Mouse (Mus musculus): ENCODE results near the gene Plek.
"Not testable (repeated sequence)": the region's sequence is repeated elsewhere in the genome, so short reads cannot be mapped to it uniquely, and the experiment has no call there.

Plek gene

GRCm38 (mm10) chr11:17051545-17052475 is at the start of gene Plek, which contains the start of gene Cnrip1:
TSS of gene Plek (minus strand) at chr11:17052381.
TSS of gene Cnrip1 (plus strand) at chr11:17051586.
- DNase-seq (ENCODE audit: low read depth, low spot score): peak; percentile 50
- H3K36me3 ChIP-seq (ENCODE audit: control insufficient read depth, insufficient read depth, low read length, poor library complexity, severe bottlenecking): no peaks in the 10 kb centered on the region

GRCm38 (mm10) chr11:17086106-17086505 is 33.9 kb upstream of the Plek start:
- DNase-seq (ENCODE audit: low read depth, low spot score): no peak
- Histone ChIP-seq H3K27me3 (ENCODE audit: control insufficient read depth, insufficient read depth, low read length, poor library complexity, severe bottlenecking) (no peaks in the 10 kb centered on the region), H3K36me3 (ENCODE audit: control insufficient read depth, insufficient read depth, low read length, poor library complexity, severe bottlenecking) (no peaks in the 10 kb centered on the region)

More at GRCm38 (mm10) chr11:17051545-17052475, at the start of gene Plek, which contains the start of gene Cnrip1:
- no peaks in the 10 kb centered on the region for H3K27me3 ChIP-seq (ENCODE audit: control insufficient read depth, insufficient read depth, low read length, poor library complexity, severe bottlenecking)

GRCm38 (mm10) chr11:17083866-17084265 is 31.7 kb upstream of the Plek start:
- DNase-seq (ENCODE audit: low read depth, low spot score): no peak
- H3K27me3 ChIP-seq (ENCODE audit: control insufficient read depth, insufficient read depth, low read length, poor library complexity, severe bottlenecking): no peaks in the 10 kb centered on the region

GRCm38 (mm10) chr11:17083455-17083854 is 31.3 kb upstream of the Plek start:
- DNase-seq (ENCODE audit: low read depth, low spot score): no peak
- H3K36me3 ChIP-seq (ENCODE audit: control insufficient read depth, insufficient read depth, low read length, poor library complexity, severe bottlenecking): no peaks in the 10 kb centered on the region
- H3K27me3 ChIP-seq (ENCODE audit: control insufficient read depth, insufficient read depth, low read length, poor library complexity, severe bottlenecking): no peaks in the 10 kb centered on the region

More at GRCm38 (mm10) chr11:17083866-17084265, 31.7 kb upstream of the Plek start:
- H3K36me3 ChIP-seq (ENCODE audit: control insufficient read depth, insufficient read depth, low read length, poor library complexity, severe bottlenecking): no peaks in the 10 kb centered on the region

GRCm38 (mm10) chr11:17082953-17083352 is 30.8 kb upstream of the Plek start:
- peak; percentile 37 for DNase-seq (ENCODE audit: low read depth, low spot score)
- Histone ChIP-seq H3K27me3 (ENCODE audit: control insufficient read depth, insufficient read depth, low read length, poor library complexity, severe bottlenecking) (no peaks in the 10 kb centered on the region), H3K36me3 (ENCODE audit: control insufficient read depth, insufficient read depth, low read length, poor library complexity, severe bottlenecking) (no peaks in the 10 kb centered on the region)

GRCm38 (mm10) chr11:17082086-17082485 is 29.9 kb upstream of the Plek start:
- no peaks in the 10 kb centered on the region for H3K36me3 ChIP-seq (ENCODE audit: control insufficient read depth, insufficient read depth, low read length, poor library complexity, severe bottlenecking)
- no peak for DNase-seq (ENCODE audit: low read depth, low spot score)
- no peaks in the 10 kb centered on the region for H3K27me3 ChIP-seq (ENCODE audit: control insufficient read depth, insufficient read depth, low read length, poor library complexity, severe bottlenecking)

GRCm38 (mm10) chr11:17075656-17076055 is 23.5 kb upstream of the Plek start:
- DNase-seq (ENCODE audit: low read depth, low spot score): no peak
- H3K27me3 ChIP-seq (ENCODE audit: control insufficient read depth, insufficient read depth, low read length, poor library complexity, severe bottlenecking): no peaks in the 10 kb centered on the region
- H3K36me3 ChIP-seq (ENCODE audit: control insufficient read depth, insufficient read depth, low read length, poor library complexity, severe bottlenecking): no peaks in the 10 kb centered on the region

GRCm38 (mm10) chr11:17069360-17069759 is 17.2 kb upstream of the Plek start:
- not testable (repeated sequence) for H3K36me3 ChIP-seq (ENCODE audit: control insufficient read depth, insufficient read depth, low read length, poor library complexity, severe bottlenecking)

GRCm38 (mm10) chr11:17052476-17053049 is 382 bp upstream of the Plek start:
- no peaks in the 10 kb centered on the region for H3K27me3 ChIP-seq (ENCODE audit: control insufficient read depth, insufficient read depth, low read length, poor library complexity, severe bottlenecking)
- H3K36me3 ChIP-seq (ENCODE audit: control insufficient read depth, insufficient read depth, low read length, poor library complexity, severe bottlenecking): no peaks in the 10 kb centered on the region
- DNase-seq (ENCODE audit: low read depth, low spot score): no peak

More at GRCm38 (mm10) chr11:17069360-17069759, 17.2 kb upstream of the Plek start:
- not testable (repeated sequence) for H3K27me3 ChIP-seq (ENCODE audit: control insufficient read depth, insufficient read depth, low read length, poor library complexity, severe bottlenecking); DNase-seq (ENCODE audit: low read depth, low spot score)

- no peaks in the 10 kb centered on the region for H3K27me3 ChIP-seq (ENCODE audit: control insufficient read depth, insufficient read depth, low read length, poor library complexity, severe bottlenecking)
- DNase-seq (ENCODE audit: low read depth, low spot score): no peak
Measured at GRCm38 (mm10) chr11:17045806-17046205, 6.4 kb downstream of the Plek start.

GRCm38 (mm10) chr11:17023984-17024383 is 28.2 kb downstream of the Plek start:
- no peaks in the 10 kb centered on the region for H3K36me3 ChIP-seq (ENCODE audit: control insufficient read depth, insufficient read depth, low read length, poor library complexity, severe bottlenecking)
- H3K27me3 ChIP-seq (ENCODE audit: control insufficient read depth, insufficient read depth, low read length, poor library complexity, severe bottlenecking): no peaks in the 10 kb centered on the region
- no peak for DNase-seq (ENCODE audit: low read depth, low spot score)

More at GRCm38 (mm10) chr11:17045806-17046205, 6.4 kb downstream of the Plek start:
- H3K36me3 ChIP-seq (ENCODE audit: control insufficient read depth, insufficient read depth, low read length, poor library complexity, severe bottlenecking): no peaks in the 10 kb centered on the region

GRCm38 (mm10) chr11:17023206-17023605 is 29.0 kb downstream of the Plek start:
- no peaks in the 10 kb centered on the region for H3K27me3 ChIP-seq (ENCODE audit: control insufficient read depth, insufficient read depth, low read length, poor library complexity, severe bottlenecking)
- DNase-seq (ENCODE audit: low read depth, low spot score): no peak
- no peaks in the 10 kb centered on the region for H3K36me3 ChIP-seq (ENCODE audit: control insufficient read depth, insufficient read depth, low read length, poor library complexity, severe bottlenecking)

GRCm38 (mm10) chr11:17019328-17019727 is 32.9 kb downstream of the Plek start:
- no peaks in the 10 kb centered on the region for H3K27me3 ChIP-seq (ENCODE audit: control insufficient read depth, insufficient read depth, low read length, poor library complexity, severe bottlenecking)
- no peaks in the 10 kb centered on the region for H3K36me3 ChIP-seq (ENCODE audit: control insufficient read depth, insufficient read depth, low read length, poor library complexity, severe bottlenecking)
- peak; percentile 44 for DNase-seq (ENCODE audit: low read depth, low spot score)

- DNase-seq (ENCODE audit: low read depth, low spot score): peak; percentile 86
- no peaks in the 10 kb centered on the region for H3K36me3 ChIP-seq (ENCODE audit: control insufficient read depth, insufficient read depth, low read length, poor library complexity, severe bottlenecking)
- no peaks in the 10 kb centered on the region for H3K27me3 ChIP-seq (ENCODE audit: control insufficient read depth, insufficient read depth, low read length, poor library complexity, severe bottlenecking)
Measured at GRCm38 (mm10) chr11:17012948-17013347, 39.2 kb downstream of the Plek start.

- Histone ChIP-seq H3K36me3 (ENCODE audit: control insufficient read depth, insufficient read depth, low read length, poor library complexity, severe bottlenecking) (no peaks in the 10 kb centered on the region), H3K27me3 (ENCODE audit: control insufficient read depth, insufficient read depth, low read length, poor library complexity, severe bottlenecking) (no peaks in the 10 kb centered on the region)
- peak; percentile 92 for DNase-seq (ENCODE audit: low read depth, low spot score)
Measured at GRCm38 (mm10) chr11:17008498-17008941, 43.7 kb downstream of the Plek start.

Measured in splenic B cell, adult 2 months (primary cell).